Mouse (Mus musculus) kidney, adult 2 months (tissue): ENCODE results near the gene Mthfd1.

ENCODE experiments used
- CTCF ChIP-seq: fragments of 200-500 bp; conservative IDR thresholded peaks from 2 replicates; pipeline ENCODE4 v1.5.1; 2011; ENCODE audit warnings: low read depth, mild to moderate bottlenecking, control low read depth, low read length, moderate library complexity, mixed read lengths; ENCODE audit not compliant: insufficient read depth, insufficient read length
- POLR2A ChIP-seq: fragments of 200-500 bp; IDR thresholded peaks from one replicate; pipeline ENCODE4 v1.6.1; 2011; ENCODE audit warnings: low read depth, low read length, control low read depth

- TF ChIP-seq POLR2A (no peak), CTCF (no peak)
Observed at GRCm38 (mm10) chr12:76278209-76278608, 23.1 kb downstream of the Mthfd1 start.
